Mouse (Mus musculus): ENCODE data around the gene Surf6.

GRCm38 (mm10) chr2:26900731-26901130 is 1.9 kb downstream of the Surf6 start:
- TF ChIP-seq GATA1 (IDR thresholded peaks at IDR 0.05; ENCODE audit: low read length) (no peak), TAL1 (IDR thresholded peaks at IDR 0.05; ENCODE audit: low read length) (no peak)

Measured in erythroblast, embryonic 14.5 days (primary cell).